In the genomic region with DNA sequence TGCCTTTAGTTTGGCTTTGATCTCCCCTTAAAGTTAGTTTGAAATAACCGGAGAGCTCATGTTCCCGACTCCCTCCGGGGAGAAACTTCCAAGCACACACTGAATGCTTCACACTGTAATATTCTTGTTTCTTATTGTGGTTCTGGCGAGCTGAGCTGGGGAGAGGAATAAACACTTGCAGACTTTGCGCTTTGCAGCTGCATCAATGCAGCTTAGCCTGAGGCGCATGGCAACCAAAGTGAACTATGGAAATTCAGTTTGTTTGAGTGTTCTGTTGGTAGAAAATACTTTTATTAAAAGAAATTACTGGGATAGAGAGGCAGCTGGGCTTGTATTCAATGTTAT, we compare ENCODE assay signal across 9 mouse cellular contexts.
DNase-seq lines count a peak whose midpoint lies in the region; ATAC-seq and TF ChIP-seq lines count a peak whose summit lies in the region.
"Had no signal": no experiment of that assay in that cellular context is flagged by ENCODE, and none has a peak within 500 bp of the region (broad histone marks: within the 10 kb centered on the region; RNA-seq: fewer than 3 reads in every experiment).

No protein-coding gene starts in this region.

- H3K9me3 ChIP-seq in lung, embryonic 16.5 days (ENCODE audit: control insufficient read depth, low read length) = no peaks in the 10 kb centered on the region
- no peaks in the 10 kb centered on the region for H3K9me3 ChIP-seq in forebrain, embryonic 14.5 days (replicated peaks; ENCODE audit: control insufficient read depth, low read length)
- no peaks in the 10 kb centered on the region; the same call in 1 of the 2 replicates for H3K9me3 ChIP-seq in limb, embryonic 14.5 days (ENCODE audit: control insufficient read depth, low read length)
- H3K9me3 ChIP-seq in stomach, embryonic 16.5 days (replicated peaks; ENCODE audit: control insufficient read depth, low read length) = no peaks in the 10 kb centered on the region

- peak overlapping the region; percentile 18 for H3K4me2 ChIP-seq in lung, embryonic 16.5 days (ENCODE audit: low read depth, low read length)
- H3K4me2 ChIP-seq in forebrain, embryonic 14.5 days (ENCODE audit: low read length) = peak overlapping the region; percentile 48
- H3K4me2 ChIP-seq in limb, embryonic 14.5 days (replicated peaks; ENCODE audit: low read depth, low read length, severe bottlenecking) = peak overlapping the region; percentile 39
- H3K4me2 ChIP-seq in stomach, embryonic 16.5 days (ENCODE audit: low read depth, low read length) = peak overlapping the region; percentile 45

- no peak overlapping the region for H3K9ac ChIP-seq in lung, embryonic 16.5 days (ENCODE audit: low read length)
- peak overlapping the region; percentile 47; the same call in 1 of the 2 replicates for H3K9ac ChIP-seq in forebrain, embryonic 14.5 days (ENCODE audit: low read length)
- peak overlapping the region; percentile 31 for H3K9ac ChIP-seq in limb, embryonic 14.5 days (ENCODE audit: low read depth, low read length, severe bottlenecking)
- H3K9ac ChIP-seq in stomach, embryonic 16.5 days (ENCODE audit: low read length) = peak overlapping the region; percentile 57

- no peak for DNase-seq in lung, postnatal 10 days
- DNase-seq in forebrain, embryonic 14.5 days (ENCODE audit: low spot score) = peak; percentile 68
- DNase-seq in limb, embryonic 14.5 days (ENCODE audit: low spot score) = peak; percentile 26
- no peak for DNase-seq in thymus, postnatal 36 days
- DNase-seq: cerebellum, postnatal 10 days; heart, postnatal 36 days had no signal

- H3K4me1 ChIP-seq in lung, embryonic 16.5 days (replicated peaks; ENCODE audit: control insufficient read depth, insufficient read depth, low read length) = peaks cover 8% of the 10 kb centered on the region; the same call in 1 of the 2 replicates
- H3K4me1 ChIP-seq in forebrain, embryonic 14.5 days (ENCODE audit: control insufficient read depth, insufficient read depth, low read length) = peaks cover 11% of the 10 kb centered on the region
- peaks cover 18% of the 10 kb centered on the region for H3K4me1 ChIP-seq in limb, embryonic 14.5 days (ENCODE audit: control insufficient read depth, insufficient read depth, low read length)
- peaks cover 10% of the 10 kb centered on the region for H3K4me1 ChIP-seq in stomach, embryonic 16.5 days (ENCODE audit: control insufficient read depth, insufficient read depth, low read length)

- TF ChIP-seq POLR2A in limb, embryonic 14.5 days (IDR thresholded peaks at IDR 0.05; ENCODE audit: borderline replicate concordance, extremely low read depth, insufficient read depth, insufficient read length) = no peak

- no peaks in the 10 kb centered on the region for H3K27me3 ChIP-seq in lung, embryonic 16.5 days (ENCODE audit: control insufficient read depth, insufficient read depth, low read depth, low read length)
- H3K27me3 ChIP-seq in forebrain, embryonic 14.5 days (replicated peaks; ENCODE audit: control insufficient read depth, insufficient read depth, low read length) = no peaks in the 10 kb centered on the region
- no peaks in the 10 kb centered on the region for H3K27me3 ChIP-seq in limb, embryonic 14.5 days (ENCODE audit: control insufficient read depth, insufficient read depth, low read length)
- H3K27me3 ChIP-seq in stomach, embryonic 16.5 days (ENCODE audit: control insufficient read depth, insufficient read depth, low read length) = no peaks in the 10 kb centered on the region

- 27% methylated on average over 6 of the region's 6 CpGs for WGBS in lung, embryonic 16.5 days
- WGBS in forebrain, embryonic 14.5 days = 4% methylated on average over 6 of the region's 6 CpGs
- WGBS in limb, embryonic 14.5 days = 12% methylated on average over 6 of the region's 6 CpGs
- WGBS in stomach, embryonic 16.5 days = 26% methylated on average over 6 of the region's 6 CpGs

- H3K4me3 ChIP-seq in lung, embryonic 16.5 days (ENCODE audit: low read length) = no peak overlapping the region
- peak overlapping the region; percentile 12 for H3K4me3 ChIP-seq in forebrain, embryonic 14.5 days (ENCODE audit: low read depth, low read length)
- peak overlapping the region; percentile 8 for H3K4me3 ChIP-seq in limb, embryonic 14.5 days (replicated peaks; ENCODE audit: low read length)
- H3K4me3 ChIP-seq in stomach, embryonic 16.5 days (replicated peaks; ENCODE audit: low read length) = peak overlapping the region; percentile 38

- H3K36me3 ChIP-seq in lung, embryonic 16.5 days (ENCODE audit: control insufficient read depth, insufficient read depth, low read length) = no peaks in the 10 kb centered on the region
- no peaks in the 10 kb centered on the region for H3K36me3 ChIP-seq in forebrain, embryonic 14.5 days (ENCODE audit: control insufficient read depth, insufficient read depth, low read length)
- H3K36me3 ChIP-seq in limb, embryonic 14.5 days (ENCODE audit: control insufficient read depth, insufficient read depth, low read length) = no peaks in the 10 kb centered on the region
- no peaks in the 10 kb centered on the region for H3K36me3 ChIP-seq in stomach, embryonic 16.5 days (ENCODE audit: control insufficient read depth, insufficient read depth, low read length)

- no peak for ATAC-seq in lung, embryonic 16.5 days (ENCODE audit: low read depth)
- ATAC-seq in forebrain, embryonic 14.5 days = peak; percentile 56
- ATAC-seq in limb, embryonic 14.5 days (ENCODE audit: low FRiP score, low read depth) = peak; percentile 48; the same call in 1 of the 2 replicates
- no peak for ATAC-seq in stomach, embryonic 16.5 days (ENCODE audit: insufficient read depth, low FRiP score)
- ATAC-seq in frontal cortex, adult (ENCODE audit: low TSS enrichment) = no peak

- H3K27ac ChIP-seq in lung, embryonic 16.5 days (ENCODE audit: low read length) = no peak overlapping the region
- peak overlapping the region; percentile 63; the same call in 1 of the 2 replicates for H3K27ac ChIP-seq in forebrain, embryonic 14.5 days (ENCODE audit: low read depth, low read length)
- H3K27ac ChIP-seq in limb, embryonic 14.5 days (replicated peaks; ENCODE audit: low read depth, low read length) = peak overlapping the region; percentile 70
- H3K27ac ChIP-seq in stomach, embryonic 16.5 days (ENCODE audit: low read length) = peak overlapping the region; percentile 88

Comparison
In these comparisons a context has a peak if more than half of its experiments do, and no peak if none do; other contexts are left out.
1. ATAC-seq: peak in forebrain, embryonic 14.5 days (single experiment) and limb, embryonic 14.5 days (single experiment); none in lung, embryonic 16.5 days (single experiment), stomach, embryonic 16.5 days (single experiment) and frontal cortex, adult (single experiment).
2. DNase-seq: peak in forebrain, embryonic 14.5 days (single experiment) and limb, embryonic 14.5 days (single experiment); none in lung, postnatal 10 days (single experiment) and thymus, postnatal 36 days (0 of 2).
3. Peak in every context shown above with its lines, with median percentiles within 50 percentile points of each other: H3K4me2 ChIP-seq.